Mouse (Mus musculus) CD4-positive, CD25-positive, alpha-beta regulatory T cell (primary cell): ENCODE measurements around the gene Fam213b. TPM values are rescaled to one million over a fixed set of nuclear protein-coding genes. Genes with fewer than 3 reads are reported as not detected.

Experiments
- polyA plus RNA-seq: library from polyadenylated mRNA; unstranded; fragments of 100-300 nt; shearing (Covaris generic); gene quantifications from one replicate; pipeline ENCODE4 v1.2.1, GENCODE M21; 2017

The Fam213b gene
- polyA plus RNA-seq: 4.2 TPM

GRCm38 (mm10) chr4:154898506-154899446 lies at the start of gene Fam213b:
Fam213b (minus strand) TSS chr4:154899135.

GRCm38 (mm10) chr4:154928395-154929087 lies 29.6 kb upstream of the Fam213b start, which contains the start of gene Tnfrsf14:
Tnfrsf14 (minus strand) TSS chr4:154928563.

GRCm38 (mm10) chr4:154869440-154869839 lies 29.5 kb downstream of the Fam213b start, which contains the start of gene Mmel1:
Mmel1 (plus strand) TSS chr4:154869585.

Other genes with a start within 250 kb of the Fam213b start
- gene Actrt2, start 231.3 kb downstream of the Fam213b start, polyA plus RNA-seq: not detected
- not detected for gene Ttc34, start 61.7 kb downstream of the Fam213b start, polyA plus RNA-seq
- not detected for gene Mmel1, start 29.6 kb downstream of the Fam213b start, polyA plus RNA-seq
- 10.3 TPM for gene Tnfrsf14, start 29.4 kb upstream of the Fam213b start, polyA plus RNA-seq
- 1.1 TPM for gene Hes5, start 61.8 kb upstream of the Fam213b start, polyA plus RNA-seq
- 68.0 TPM for gene Pank4, start 65.0 kb upstream of the Fam213b start, polyA plus RNA-seq
- gene Plch2, start 157.6 kb upstream of the Fam213b start, polyA plus RNA-seq: 0.35 TPM
- 12.8 TPM for gene Pex10, start 167.9 kb upstream of the Fam213b start, polyA plus RNA-seq
- 176 TPM for gene Rer1, start 187.2 kb upstream of the Fam213b start, polyA plus RNA-seq
- gene Morn1, start 187.4 kb upstream of the Fam213b start, polyA plus RNA-seq: 1.4 TPM